Mouse (Mus musculus): Measurements from ENCODE around the gene Rrm2.

The Rrm2 gene

DNA sequence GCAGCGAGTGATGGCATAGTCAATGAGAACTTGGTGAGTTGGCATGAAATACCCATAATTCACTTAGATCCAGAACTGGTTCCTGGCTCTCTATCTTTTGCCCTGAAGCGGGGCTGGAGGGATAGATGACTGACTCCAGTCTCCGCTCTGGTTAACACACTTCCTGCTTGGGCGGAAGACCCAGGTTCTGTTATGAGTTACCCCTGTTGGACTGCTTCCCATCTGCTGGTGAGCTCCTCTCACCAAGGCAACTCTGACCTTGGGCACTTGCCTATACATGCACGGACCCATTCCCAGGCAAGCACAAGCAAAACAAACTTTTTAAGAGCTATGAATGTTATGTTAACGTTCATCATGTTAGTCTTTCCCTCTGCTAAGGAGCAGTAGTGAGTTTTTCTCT is 1.4 kb downstream of the Rrm2 start:
- peaks cover 80% of the 10 kb centered on the region for H3K4me1 ChIP-seq (replicated peaks; ENCODE audit: low read depth, low read length)
- H3K36me3 ChIP-seq (ENCODE audit: insufficient read depth, low read length): peaks cover 54% of the 10 kb centered on the region
- H3K9me3 ChIP-seq (ENCODE audit: low read length): no peaks in the 10 kb centered on the region
- H3K27me3 ChIP-seq (ENCODE audit: insufficient read depth, low read length): no peaks in the 10 kb centered on the region
- TF ChIP-seq POU5F1 (IDR thresholded peaks at IDR 0.05; ENCODE audit: borderline replicate concordance, low read length): no peak
- no peak for TF ChIP-seq CTCF (conservative IDR thresholded peaks at IDR 0.05; ENCODE audit: low read length)
- no peak for TF ChIP-seq NANOG (IDR thresholded peaks at IDR 0.05; ENCODE audit: borderline replicate concordance, low read length)
- H3K4me3 ChIP-seq (replicated peaks; ENCODE audit: low read length): peak overlapping the region; percentile 99

DNA sequence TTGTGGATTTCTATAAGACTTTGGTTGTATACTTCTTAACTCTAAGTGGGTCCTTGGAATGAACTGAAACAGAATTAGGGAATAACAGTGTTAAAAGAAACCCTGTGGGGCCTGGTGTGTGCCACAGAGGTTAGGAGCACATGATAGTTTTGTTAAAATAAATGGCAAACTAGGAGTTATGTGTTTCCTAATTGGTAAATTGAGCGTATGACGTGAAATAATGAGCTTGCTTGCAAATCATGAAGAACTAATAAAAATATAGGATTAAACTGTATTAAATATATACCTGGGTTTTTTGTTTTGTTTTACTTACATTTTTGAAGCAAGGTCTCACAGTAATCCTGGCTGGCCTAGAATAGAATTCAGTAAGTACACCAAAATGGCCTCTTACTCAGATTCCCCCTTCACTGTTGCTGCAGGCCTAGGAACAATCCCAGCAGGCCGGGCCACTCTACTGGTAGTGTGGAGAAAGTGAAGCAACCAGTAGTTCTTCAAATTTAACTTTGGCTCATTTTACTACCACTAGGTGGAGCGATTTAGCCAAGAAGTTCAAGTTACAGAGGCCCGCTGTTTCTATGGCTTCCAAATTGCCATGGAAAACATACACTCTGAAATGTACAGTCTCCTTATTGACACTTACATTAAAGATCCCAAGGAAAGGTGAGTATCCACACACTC is 1.9 kb downstream of the Rrm2 start:
- peaks cover 81% of the 10 kb centered on the region for H3K4me1 ChIP-seq (replicated peaks; ENCODE audit: low read depth, low read length)
- H3K4me3 ChIP-seq (replicated peaks; ENCODE audit: low read length): peak overlapping the region; percentile 99
- H3K9me3 ChIP-seq (ENCODE audit: low read length): no peaks in the 10 kb centered on the region
- H3K36me3 ChIP-seq (ENCODE audit: insufficient read depth, low read length): peaks cover 60% of the 10 kb centered on the region
- TF ChIP-seq CTCF (conservative IDR thresholded peaks at IDR 0.05; ENCODE audit: low read length): peak; percentile 58
- no peak for TF ChIP-seq POU5F1 (IDR thresholded peaks at IDR 0.05; ENCODE audit: borderline replicate concordance, low read length)
- TF ChIP-seq NANOG (IDR thresholded peaks at IDR 0.05; ENCODE audit: borderline replicate concordance, low read length): no peak
- no peaks in the 10 kb centered on the region for H3K27me3 ChIP-seq (ENCODE audit: insufficient read depth, low read length)

DNA sequence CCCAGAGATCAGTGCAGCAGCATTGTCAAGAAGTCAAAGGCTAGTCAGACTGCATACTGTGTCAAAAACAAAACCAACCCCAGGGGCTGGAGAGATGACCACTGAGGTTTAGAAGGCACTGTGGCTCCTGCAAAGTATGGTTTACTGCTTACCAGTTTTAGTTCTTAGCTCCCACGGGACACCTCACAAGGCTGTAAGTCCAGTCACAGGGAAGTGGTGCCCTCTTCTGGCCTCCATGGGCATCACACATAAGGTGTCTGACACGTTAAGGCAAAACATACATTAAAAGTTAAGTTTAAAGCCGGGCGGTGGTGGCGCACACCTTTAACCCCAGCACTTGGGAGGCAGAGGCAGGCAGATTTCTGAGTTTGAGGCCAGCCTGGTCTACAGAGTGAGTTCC is 2.6 kb downstream of the Rrm2 start:
- H3K4me1 ChIP-seq (replicated peaks; ENCODE audit: low read depth, low read length): peaks cover 80% of the 10 kb centered on the region
- peak overlapping the region; percentile 99 for H3K4me3 ChIP-seq (replicated peaks; ENCODE audit: low read length)
- H3K9me3 ChIP-seq (ENCODE audit: low read length): no peaks in the 10 kb centered on the region
- TF ChIP-seq NANOG (IDR thresholded peaks at IDR 0.05; ENCODE audit: borderline replicate concordance, low read length): no peak
- peak; percentile 34 for TF ChIP-seq CTCF (conservative IDR thresholded peaks at IDR 0.05; ENCODE audit: low read length)
- no peak for TF ChIP-seq POU5F1 (IDR thresholded peaks at IDR 0.05; ENCODE audit: borderline replicate concordance, low read length)
- H3K27me3 ChIP-seq (ENCODE audit: insufficient read depth, low read length): no peaks in the 10 kb centered on the region
- H3K36me3 ChIP-seq (ENCODE audit: insufficient read depth, low read length): peaks cover 65% of the 10 kb centered on the region

DNA sequence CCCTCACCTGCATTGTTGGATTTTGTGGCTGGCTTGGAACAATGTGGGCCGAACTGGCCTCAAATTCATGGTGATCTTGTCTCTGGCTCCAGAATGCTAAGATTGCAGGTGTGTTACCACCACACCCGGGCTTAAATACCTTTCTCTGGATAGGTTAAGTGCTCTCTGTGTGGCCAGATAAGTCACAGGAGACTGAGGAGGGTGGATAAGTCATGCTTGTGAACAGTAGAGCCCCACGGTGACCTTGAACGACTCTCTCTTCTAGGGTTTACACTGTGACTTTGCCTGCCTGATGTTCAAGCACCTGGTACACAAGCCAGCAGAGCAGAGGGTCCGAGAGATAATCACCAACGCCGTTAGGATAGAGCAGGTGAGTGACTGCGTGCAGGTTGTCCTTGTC is 4.4 kb downstream of the Rrm2 start:
- peaks cover 73% of the 10 kb centered on the region for H3K36me3 ChIP-seq (ENCODE audit: insufficient read depth, low read length)
- no peaks in the 10 kb centered on the region for H3K27me3 ChIP-seq (ENCODE audit: insufficient read depth, low read length)
- peak overlapping the region; percentile 45 for H3K4me3 ChIP-seq (replicated peaks; ENCODE audit: low read length)
- peaks cover 81% of the 10 kb centered on the region for H3K4me1 ChIP-seq (replicated peaks; ENCODE audit: low read depth, low read length)
- no peak for TF ChIP-seq CTCF (conservative IDR thresholded peaks at IDR 0.05; ENCODE audit: low read length)
- TF ChIP-seq NANOG (IDR thresholded peaks at IDR 0.05; ENCODE audit: borderline replicate concordance, low read length): no peak
- no peak for TF ChIP-seq POU5F1 (IDR thresholded peaks at IDR 0.05; ENCODE audit: borderline replicate concordance, low read length)
- no peaks in the 10 kb centered on the region for H3K9me3 ChIP-seq (ENCODE audit: low read length)

DNA sequence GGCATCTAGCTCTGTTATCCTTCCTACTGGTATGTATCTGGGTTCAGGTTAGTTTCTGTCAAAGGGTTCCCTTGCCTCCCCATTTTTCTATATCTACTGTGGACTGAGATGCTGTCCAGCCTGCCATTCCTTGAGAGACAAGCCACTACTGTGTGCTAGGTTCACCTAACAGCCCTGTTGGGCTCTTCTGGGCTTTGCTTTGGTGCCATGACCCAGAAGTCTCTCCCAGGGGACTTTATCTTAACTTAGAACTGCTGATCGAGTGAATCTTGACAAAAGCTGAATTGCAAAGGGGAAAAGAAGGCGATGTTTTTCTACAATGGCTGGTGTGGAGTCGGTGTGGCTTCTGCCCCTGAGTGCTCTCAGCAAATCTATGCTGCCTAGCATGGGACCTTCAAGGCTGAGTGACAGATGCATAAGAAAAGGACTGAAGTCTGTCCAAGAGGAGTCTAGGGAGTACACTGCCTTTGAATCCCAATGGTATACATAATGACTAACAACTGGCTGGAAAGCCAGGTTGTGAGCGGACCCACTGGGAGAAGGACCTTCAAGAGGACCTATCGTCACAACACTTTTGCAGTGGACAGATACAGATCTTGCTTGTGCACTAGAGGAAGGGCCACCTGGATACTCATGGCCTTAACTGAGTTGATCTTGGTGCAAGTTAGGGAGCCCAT is 6.7 kb downstream of the Rrm2 start:
- Histone ChIP-seq H3K4me1 (replicated peaks; ENCODE audit: low read depth, low read length) (peaks cover 78% of the 10 kb centered on the region), H3K27me3 (ENCODE audit: insufficient read depth, low read length) (no peaks in the 10 kb centered on the region), H3K36me3 (ENCODE audit: insufficient read depth, low read length) (peaks cover 63% of the 10 kb centered on the region), H3K4me3 (replicated peaks; ENCODE audit: low read length) (no peak overlapping the region), H3K9me3 (ENCODE audit: low read length) (no peaks in the 10 kb centered on the region)
- no peak for TF ChIP-seq POU5F1 (IDR thresholded peaks at IDR 0.05; ENCODE audit: borderline replicate concordance, low read length)
- TF ChIP-seq NANOG (IDR thresholded peaks at IDR 0.05; ENCODE audit: borderline replicate concordance, low read length): no peak

DNA sequence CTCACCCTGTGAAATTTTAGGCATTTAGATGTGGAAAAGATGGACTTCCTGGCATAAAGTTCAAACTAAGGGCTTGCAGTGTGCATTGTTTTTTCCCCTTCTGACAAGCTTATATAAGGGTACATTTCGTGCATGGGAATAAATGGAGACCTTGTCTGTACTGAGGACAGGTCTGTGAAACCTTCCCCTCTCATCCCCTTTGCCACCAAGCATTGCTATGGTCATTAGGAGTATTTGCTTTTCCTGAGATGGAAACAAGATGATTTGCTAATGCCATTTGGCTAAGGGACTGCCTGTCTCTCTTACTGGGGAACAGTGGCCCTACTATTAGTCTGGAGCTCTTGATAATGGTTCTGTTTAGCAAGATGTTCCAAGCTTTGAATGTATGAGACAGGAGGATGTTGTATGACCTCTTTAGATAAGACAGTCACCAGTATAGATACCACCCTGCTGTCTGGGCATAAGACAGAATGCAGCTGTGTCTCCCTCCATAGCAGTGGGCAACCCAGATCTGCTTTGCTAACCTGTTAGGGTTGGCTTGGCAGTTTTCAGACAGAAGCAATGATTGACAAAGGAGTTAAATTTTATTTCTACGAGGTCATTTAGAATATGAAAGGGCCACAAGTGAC is 7.3 kb downstream of the Rrm2 start:
- Histone ChIP-seq H3K36me3 (ENCODE audit: insufficient read depth, low read length) (peaks cover 56% of the 10 kb centered on the region), H3K4me1 (replicated peaks; ENCODE audit: low read depth, low read length) (peaks cover 71% of the 10 kb centered on the region), H3K4me3 (replicated peaks; ENCODE audit: low read length) (no peak overlapping the region), H3K9me3 (ENCODE audit: low read length) (no peaks in the 10 kb centered on the region), H3K27me3 (ENCODE audit: insufficient read depth, low read length) (no peaks in the 10 kb centered on the region)
- no peak for TF ChIP-seq CTCF (conservative IDR thresholded peaks at IDR 0.05; ENCODE audit: low read length)
- TF ChIP-seq NANOG (IDR thresholded peaks at IDR 0.05; ENCODE audit: borderline replicate concordance, low read length): no peak
- no peak for TF ChIP-seq POU5F1 (IDR thresholded peaks at IDR 0.05; ENCODE audit: borderline replicate concordance, low read length)

DNA sequence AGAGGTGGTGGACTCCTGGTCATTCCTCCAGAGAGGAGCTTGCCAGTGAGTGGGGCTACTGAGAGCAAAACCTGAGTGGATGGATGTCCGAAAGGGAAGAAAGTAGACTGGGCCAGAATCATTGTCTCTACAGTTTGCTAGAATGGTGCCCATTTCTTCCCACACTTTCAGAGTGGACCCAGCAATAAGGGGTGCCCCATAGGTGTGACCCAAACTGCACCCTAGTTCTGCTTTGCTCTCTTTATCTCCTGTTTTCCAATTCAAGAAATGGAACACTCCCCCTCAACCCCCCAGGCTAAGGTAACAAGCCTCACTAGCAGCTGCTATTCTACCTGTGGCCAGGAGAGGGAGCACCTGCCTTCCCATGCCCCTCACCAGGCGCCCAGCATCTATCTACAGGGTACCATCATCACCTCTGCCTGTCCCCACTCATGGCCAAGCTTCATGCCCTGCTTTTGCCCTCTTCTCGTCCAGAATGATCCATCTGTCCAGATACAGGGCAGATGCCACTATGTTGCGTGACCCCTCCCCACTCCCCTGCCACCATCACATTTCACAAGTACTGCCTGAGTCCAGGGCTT is 8.8 kb downstream of the Rrm2 start:
- H3K9me3 ChIP-seq (ENCODE audit: low read length): no peaks in the 10 kb centered on the region
- no peaks in the 10 kb centered on the region for H3K27me3 ChIP-seq (ENCODE audit: insufficient read depth, low read length)
- H3K4me1 ChIP-seq (replicated peaks; ENCODE audit: low read depth, low read length): peaks cover 60% of the 10 kb centered on the region
- TF ChIP-seq NANOG (IDR thresholded peaks at IDR 0.05; ENCODE audit: borderline replicate concordance, low read length) (no peak), CTCF (conservative IDR thresholded peaks at IDR 0.05; ENCODE audit: low read length) (peak; percentile 91), POU5F1 (IDR thresholded peaks at IDR 0.05; ENCODE audit: borderline replicate concordance, low read length) (no peak)
- peaks cover 42% of the 10 kb centered on the region for H3K36me3 ChIP-seq (ENCODE audit: insufficient read depth, low read length)
- H3K4me3 ChIP-seq (replicated peaks; ENCODE audit: low read length): no peak overlapping the region

DNA sequence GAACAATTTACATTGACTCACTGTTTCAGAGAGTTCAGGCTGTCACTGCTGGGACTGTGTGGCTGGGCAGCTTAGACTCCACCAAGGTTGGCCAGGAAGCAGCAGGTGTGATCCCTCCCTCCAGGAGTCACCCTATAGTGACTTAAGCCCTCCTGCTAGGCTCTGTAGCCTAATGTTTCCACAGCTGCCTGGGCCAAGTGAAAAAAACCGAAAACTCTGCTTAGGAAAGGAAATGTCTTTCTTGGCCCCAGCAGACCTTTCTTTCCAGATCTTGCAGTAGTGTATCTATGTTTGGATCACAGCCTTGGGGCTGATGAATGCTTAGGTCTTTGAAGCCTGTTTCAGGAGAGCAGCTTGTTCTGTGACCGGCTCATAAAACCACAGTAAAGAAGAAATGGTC is 15.4 kb downstream of the Rrm2 start:
- Histone ChIP-seq H3K4me3 (replicated peaks; ENCODE audit: low read length) (peak overlapping the region; percentile 17; the same call in 1 of the 2 replicates), H3K27me3 (ENCODE audit: insufficient read depth, low read length) (no peaks in the 10 kb centered on the region), H3K4me1 (replicated peaks; ENCODE audit: low read depth, low read length) (peaks cover 28% of the 10 kb centered on the region), H3K9me3 (ENCODE audit: low read length) (no peaks in the 10 kb centered on the region), H3K36me3 (ENCODE audit: insufficient read depth, low read length) (no peaks in the 10 kb centered on the region)
- TF ChIP-seq NANOG (IDR thresholded peaks at IDR 0.05; ENCODE audit: borderline replicate concordance, low read length) (no peak), POU5F1 (IDR thresholded peaks at IDR 0.05; ENCODE audit: borderline replicate concordance, low read length) (no peak), CTCF (conservative IDR thresholded peaks at IDR 0.05; ENCODE audit: low read length) (no peak)
